Mouse (Mus musculus) E14TG2a.4 (cell line): ENCODE results near the gene Fermt3.

Experiments used
- H3K27me3 ChIP-seq: 2 replicates; pipeline ENCODE4 v1.6.1; 2014; ENCODE audit warnings: low read length, control low read depth; ENCODE audit not compliant: insufficient read depth
- H3K36me3 ChIP-seq: 2 replicates; pipeline ENCODE4 v1.6.1; 2014; ENCODE audit warnings: low read length, control low read depth; ENCODE audit not compliant: insufficient read depth
- H3K4me1 ChIP-seq: replicated peaks from 2 replicates; pipeline ENCODE4 v1.6.1; 2014; ENCODE audit warnings: low read depth, low read length, control low read depth
- H3K4me3 ChIP-seq: replicated peaks from 2 replicates; pipeline ENCODE4 v1.5.1; 2014; ENCODE audit warnings: mild to moderate bottlenecking, low read length
- H3K9me3 ChIP-seq: 2 replicates; pipeline ENCODE4 v1.6.1; 2014; ENCODE audit warnings: low read length, control low read depth
- CTCF ChIP-seq: conservative IDR thresholded peaks from 2 replicates; pipeline ENCODE4 v1.5.1; 2014; ENCODE audit warnings: low read length
- NANOG ChIP-seq: IDR thresholded peaks from 2 replicates; pipeline ENCODE4 v1.6.1; 2014; ENCODE audit warnings: borderline replicate concordance, low read length, mixed read lengths
- POU5F1 ChIP-seq: IDR thresholded peaks from 2 replicates; pipeline ENCODE4 v1.6.1; 2014; ENCODE audit warnings: low read length, borderline replicate concordance

Fermt3 gene

GRCm38 (mm10) chr19:7044279-7044678, 25.0 kb upstream of the Fermt3 start:
- H3K4me3 ChIP-seq = no peak overlapping the region
- TF ChIP-seq NANOG (no peak), POU5F1 (no peak), CTCF (no peak)
- no peaks in the 10 kb centered on the region for H3K9me3 ChIP-seq
- H3K36me3 ChIP-seq = no peaks in the 10 kb centered on the region
- H3K4me1 ChIP-seq = peaks cover 36% of the 10 kb centered on the region
- H3K27me3 ChIP-seq = no peaks in the 10 kb centered on the region

GRCm38 (mm10) chr19:7041171-7041570, 21.9 kb upstream of the Fermt3 start:
- Histone ChIP-seq H3K9me3 (no peaks in the 10 kb centered on the region), H3K4me1 (peaks cover 51% of the 10 kb centered on the region)
- TF ChIP-seq POU5F1 (no peak), NANOG (no peak), CTCF (no peak)

GRCm38 (mm10) chr19:7040637-7041130, 21.4 kb upstream of the Fermt3 start:
- no peak for TF ChIP-seq NANOG
- TF ChIP-seq CTCF = no peak
- TF ChIP-seq POU5F1 = no peak
- Histone ChIP-seq H3K4me1 (peaks cover 55% of the 10 kb centered on the region), H3K27me3 (no peaks in the 10 kb centered on the region), H3K4me3 (peak overlapping the region; percentile 87), H3K9me3 (no peaks in the 10 kb centered on the region), H3K36me3 (peaks cover 34% of the 10 kb centered on the region)

More at GRCm38 (mm10) chr19:7041171-7041570, 21.9 kb upstream of the Fermt3 start:
- Histone ChIP-seq H3K4me3 (peak overlapping the region; percentile 87), H3K27me3 (no peaks in the 10 kb centered on the region), H3K36me3 (peaks cover 29% of the 10 kb centered on the region)

GRCm38 (mm10) chr19:7039841-7040636, 20.8 kb upstream of the Fermt3 start, which contains the start of gene Stip1:
TSS of gene Stip1 (minus strand) at chr19:7039967.
- Histone ChIP-seq H3K27me3 (no peaks in the 10 kb centered on the region), H3K4me3 (peak within 1 kb of the TSS; percentile 97), H3K36me3 (peaks cover 41% of the 10 kb centered on the region), H3K4me1 (peaks cover 61% of the 10 kb centered on the region), H3K9me3 (no peaks in the 10 kb centered on the region)
- TF ChIP-seq POU5F1 = no peak
- TF ChIP-seq CTCF = no peak
- no peak for TF ChIP-seq NANOG

- Histone ChIP-seq H3K27me3 (no peaks in the 10 kb centered on the region), H3K36me3 (peaks cover 48% of the 10 kb centered on the region), H3K4me3 (peak overlapping the region; percentile 97), H3K4me1 (peaks cover 61% of the 10 kb centered on the region), H3K9me3 (no peaks in the 10 kb centered on the region)
- no peak for TF ChIP-seq NANOG
- no peak for TF ChIP-seq CTCF
- no peak for TF ChIP-seq POU5F1
These were observed 19.9 kb upstream of the Fermt3 start for GRCm38 (mm10) chr19:7039088-7039720.

GRCm38 (mm10) chr19:7034006-7034405, 14.7 kb upstream of the Fermt3 start:
- no peak for TF ChIP-seq POU5F1
- no peak for TF ChIP-seq NANOG
- TF ChIP-seq CTCF = peak; percentile 35

GRCm38 (mm10) chr19:7029531-7029930, 10.3 kb upstream of the Fermt3 start:
- H3K4me1 ChIP-seq = peaks cover 47% of the 10 kb centered on the region
- H3K4me3 ChIP-seq = no peak overlapping the region
- no peaks in the 10 kb centered on the region for H3K9me3 ChIP-seq
- peaks cover 98% of the 10 kb centered on the region for H3K36me3 ChIP-seq
- no peaks in the 10 kb centered on the region for H3K27me3 ChIP-seq
- TF ChIP-seq POU5F1 (no peak), NANOG (no peak), CTCF (no peak)

More at GRCm38 (mm10) chr19:7034006-7034405, 14.7 kb upstream of the Fermt3 start:
- Histone ChIP-seq H3K9me3 (no peaks in the 10 kb centered on the region), H3K4me3 (no peak overlapping the region), H3K27me3 (no peaks in the 10 kb centered on the region), H3K36me3 (peaks cover 98% of the 10 kb centered on the region), H3K4me1 (peaks cover 61% of the 10 kb centered on the region)

- Histone ChIP-seq H3K9me3 (peaks cover 23% of the 10 kb centered on the region), H3K36me3 (peaks cover 87% of the 10 kb centered on the region), H3K4me1 (peaks cover 17% of the 10 kb centered on the region), H3K4me3 (no peak overlapping the region), H3K27me3 (no peaks in the 10 kb centered on the region)
- TF ChIP-seq CTCF = peak; percentile 57
- TF ChIP-seq NANOG = no peak
These were observed 964 bp upstream of the Fermt3 start for GRCm38 (mm10) chr19:7020224-7020641.
